Mouse (Mus musculus) stomach, embryonic 15.5 days (tissue): ENCODE data around the gene C1qa. TPM values are rescaled to one million over a fixed set of nuclear protein-coding genes. Genes with fewer than 3 reads are reported as not detected.

Experiments used
- ATAC-seq: fragments of 200-750 bp; cut with Nextera tagmentation; 2 replicates; pipeline ENCODE4 v1.8.0; 2017; ENCODE audit warnings: low read depth, moderate number of reproducible peaks, moderate TSS enrichment; ENCODE audit not compliant: insufficient read depth, low FRiP score
- H3K27ac ChIP-seq: fragments of 300-500 bp; sonication (generic); 2 replicates; pipeline ENCODE4 v1.5.1; 2015; ENCODE audit warnings: mild to moderate bottlenecking, inconsistent platforms
- H3K27me3 ChIP-seq: fragments of 300-500 bp; sonication (generic); replicated peaks from 2 replicates; pipeline ENCODE4 v1.6.1; 2015; ENCODE audit warnings: inconsistent platforms
- H3K36me3 ChIP-seq: fragments of 300-500 bp; sonication (generic); 2 replicates; pipeline ENCODE4 v1.6.1; 2015; ENCODE audit warnings: inconsistent platforms
- H3K4me1 ChIP-seq: fragments of 300-500 bp; sonication (generic); 2 replicates; pipeline ENCODE4 v1.6.1; 2015; ENCODE audit warnings: inconsistent platforms
- H3K4me2 ChIP-seq: fragments of 300-500 bp; sonication (generic); 2 replicates; pipeline ENCODE4 v1.6.1; 2015; ENCODE audit warnings: mild to moderate bottlenecking, inconsistent platforms
- H3K4me3 ChIP-seq: fragments of 300-500 bp; sonication (generic); replicated peaks from 2 replicates; pipeline ENCODE4 v1.5.1; 2015; ENCODE audit warnings: inconsistent platforms
- H3K9ac ChIP-seq: fragments of 300-500 bp; sonication (generic); 2 replicates; pipeline ENCODE4 v1.6.1; 2015; ENCODE audit warnings: inconsistent platforms
- H3K9me3 ChIP-seq: fragments of 300-500 bp; sonication (generic); 2 replicates; pipeline ENCODE4 v1.6.1; 2016; ENCODE audit warnings: inconsistent platforms
- WGBS: fragments of 180-500 bp; shearing (Covaris S2); methylation state at CpG from one replicate; pipeline ENCODE4 v1.1.7; 2015; 5-methylcytosine and 5-hydroxymethylcytosine counted together
- polyA plus RNA-seq: library from polyadenylated mRNA; unstranded; fragments of >200 nt; fragmentation: Nextera tagmentation; extraction: Ambion mirVana; gene quantifications from 2 replicates; pipeline ENCODE4 v1.2.1, GENCODE M21; 2015

C1qa gene
- polyA plus RNA-seq, result 54.3 and 70.7 TPM in 2 replicates

DNA sequence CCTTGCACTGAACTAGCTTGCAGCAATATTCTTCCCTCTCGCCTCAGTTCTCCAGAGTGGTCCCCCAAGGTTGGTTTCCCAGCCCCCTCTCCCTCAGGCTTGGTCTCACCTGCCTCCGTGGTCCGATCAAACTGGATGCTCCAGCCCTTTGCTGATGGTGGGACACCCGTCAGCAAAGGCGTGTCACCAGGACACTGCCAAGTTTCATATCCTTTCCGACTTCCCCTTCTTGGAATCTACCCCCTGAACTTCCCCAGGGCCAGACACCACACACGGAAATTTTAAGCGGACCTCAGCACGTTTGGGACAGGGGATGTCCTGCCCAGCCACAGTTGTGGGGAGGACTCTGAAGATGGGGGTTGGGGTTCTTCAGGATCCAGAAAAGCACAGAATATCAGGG lies at the start of gene C1qa:
C1qa (minus strand) TSS at position 167 of the 400 bp plus-strand sequence.
- Histone ChIP-seq H3K4me3 (no peak within 1 kb of the TSS), H3K27ac (peak within 1 kb of the TSS; percentile 55; the same call in 1 of the 2 replicates)
- 58% methylated on average over 9 of the region's 9 CpGs for WGBS

DNA sequence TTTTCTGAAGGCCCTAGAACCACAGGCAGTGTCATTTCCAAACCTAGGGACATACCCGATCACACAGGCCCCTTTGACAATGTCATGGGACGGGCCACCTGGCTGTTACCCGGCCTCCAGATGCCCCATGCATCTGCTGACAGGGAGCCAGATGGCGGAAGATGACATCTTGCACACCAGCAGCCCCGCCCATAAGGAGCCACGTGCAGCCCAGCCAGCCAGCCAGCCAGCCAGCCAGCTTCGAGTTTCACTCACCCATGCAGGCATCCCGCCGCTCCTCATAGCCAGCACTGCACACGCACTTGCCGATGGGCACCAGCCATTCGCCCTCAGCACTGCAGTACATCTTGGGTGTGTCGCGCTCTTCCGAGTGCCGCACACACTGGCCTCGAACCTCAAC lies 46.8 kb upstream of the C1qa start:
- Histone ChIP-seq H3K9me3 (no peaks in the 10 kb centered on the region), H3K36me3 (no peaks in the 10 kb centered on the region), H3K27me3 (peaks cover 21% of the 10 kb centered on the region; the same call in 1 of the 2 replicates), H3K4me3 (no peak overlapping the region), H3K27ac (no peak overlapping the region), H3K4me1 (peaks cover 8% of the 10 kb centered on the region; the same call in 1 of the 2 replicates), H3K4me2 (no peak overlapping the region), H3K9ac (no peak overlapping the region)
- 66% methylated on average over 17 of the region's 17 CpGs for WGBS
- ATAC-seq, result no peak

More for the DNA sequence above, at the start of gene C1qa:
- Histone ChIP-seq H3K9ac (no peak within 1 kb of the TSS), H3K9me3 (no peaks in the 10 kb centered on the region), H3K27me3 (peaks cover 13% of the 10 kb centered on the region), H3K4me2 (no peak within 1 kb of the TSS), H3K36me3 (no peaks in the 10 kb centered on the region), H3K4me1 (peaks cover 19% of the 10 kb centered on the region; the same call in 1 of the 2 replicates)
- no peak for ATAC-seq

- H3K27ac ChIP-seq, result no peak overlapping the region
- no peaks in the 10 kb centered on the region for H3K36me3 ChIP-seq
- peaks cover 8% of the 10 kb centered on the region; the same call in 1 of the 2 replicates for H3K4me1 ChIP-seq
- peaks cover 21% of the 10 kb centered on the region; the same call in 1 of the 2 replicates for H3K27me3 ChIP-seq
- no peak overlapping the region for H3K4me2 ChIP-seq
- ATAC-seq, result no peak
- H3K4me3 ChIP-seq, result no peak overlapping the region
- WGBS, result 76% methylated on average over 11 of the region's 11 CpGs
- no peak overlapping the region for H3K9ac ChIP-seq
- no peaks in the 10 kb centered on the region for H3K9me3 ChIP-seq
Observed at GRCm38 (mm10) chr4:136944558-136945350, 46.2 kb upstream of the C1qa start.

DNA sequence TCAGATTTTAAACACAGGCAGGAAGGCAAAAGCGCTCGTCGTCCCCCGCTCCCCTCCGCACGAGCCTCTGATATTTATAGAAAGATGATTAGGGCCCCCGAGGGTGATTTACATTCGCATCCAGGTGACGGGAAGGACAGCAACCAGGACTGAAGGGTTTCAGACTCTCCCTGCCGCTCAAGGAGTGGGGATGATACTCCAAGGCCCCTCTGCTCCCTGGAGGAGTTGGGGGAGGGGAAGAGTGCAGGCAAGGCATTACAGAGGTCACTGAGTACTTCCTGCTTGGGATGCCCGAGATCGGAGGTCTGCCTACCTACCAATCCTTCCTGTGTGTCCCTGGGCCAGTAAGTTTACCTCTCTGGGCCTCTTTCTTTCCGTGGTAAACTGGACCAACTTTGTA lies 44.6 kb upstream of the C1qa start:
- peaks cover 17% of the 10 kb centered on the region; the same call in 1 of the 2 replicates for H3K27me3 ChIP-seq
- no peak overlapping the region for H3K4me2 ChIP-seq
- H3K36me3 ChIP-seq, result no peaks in the 10 kb centered on the region
- peaks cover 5% of the 10 kb centered on the region; the same call in 1 of the 2 replicates for H3K4me1 ChIP-seq
- no peak overlapping the region for H3K4me3 ChIP-seq
- no peak for ATAC-seq
- no peak overlapping the region for H3K27ac ChIP-seq
- no peak overlapping the region for H3K9ac ChIP-seq
- H3K9me3 ChIP-seq, result no peaks in the 10 kb centered on the region
- WGBS, result 18% methylated on average over 13 of the region's 13 CpGs

DNA sequence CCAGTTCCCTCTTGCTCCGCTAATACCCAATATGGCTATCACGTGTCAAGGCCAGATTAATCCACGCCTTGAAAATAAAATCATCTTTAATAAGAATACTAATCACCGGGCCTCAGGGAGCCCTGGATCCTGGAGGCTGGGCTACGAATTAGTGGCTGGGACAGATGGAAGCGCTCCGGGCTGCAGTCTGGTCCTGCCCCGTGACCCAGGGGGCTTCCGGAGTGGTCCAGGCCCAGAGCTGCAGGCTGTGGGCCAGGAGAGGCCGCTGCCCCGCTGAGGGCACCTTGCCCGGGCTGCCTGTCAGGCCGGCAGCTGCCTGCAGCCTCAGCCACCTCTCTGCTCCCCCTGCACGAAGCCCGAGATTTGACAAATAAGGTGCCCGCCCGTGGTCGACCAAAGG lies 44.2 kb upstream of the C1qa start:
- Histone ChIP-seq H3K27ac (no peak overlapping the region), H3K27me3 (peaks cover 17% of the 10 kb centered on the region; the same call in 1 of the 2 replicates), H3K4me1 (peaks cover 5% of the 10 kb centered on the region; the same call in 1 of the 2 replicates), H3K36me3 (no peaks in the 10 kb centered on the region), H3K4me2 (no peak overlapping the region), H3K9ac (no peak overlapping the region), H3K4me3 (no peak overlapping the region), H3K9me3 (no peaks in the 10 kb centered on the region)
- no peak for ATAC-seq
- WGBS, result 15% methylated on average over 18 of the region's 18 CpGs

- Histone ChIP-seq H3K4me2 (no peak overlapping the region), H3K27me3 (peaks cover 9% of the 10 kb centered on the region; the same call in 1 of the 2 replicates), H3K4me1 (peaks cover 12% of the 10 kb centered on the region), H3K36me3 (no peaks in the 10 kb centered on the region), H3K4me3 (no peak overlapping the region), H3K9me3 (no peaks in the 10 kb centered on the region), H3K27ac (no peak overlapping the region), H3K9ac (no peak overlapping the region)
- no peak for ATAC-seq
- 84% methylated on average over 5 of the region's 5 CpGs for WGBS
Observed at GRCm38 (mm10) chr4:136937935-136938334, 39.3 kb upstream of the C1qa start.

DNA sequence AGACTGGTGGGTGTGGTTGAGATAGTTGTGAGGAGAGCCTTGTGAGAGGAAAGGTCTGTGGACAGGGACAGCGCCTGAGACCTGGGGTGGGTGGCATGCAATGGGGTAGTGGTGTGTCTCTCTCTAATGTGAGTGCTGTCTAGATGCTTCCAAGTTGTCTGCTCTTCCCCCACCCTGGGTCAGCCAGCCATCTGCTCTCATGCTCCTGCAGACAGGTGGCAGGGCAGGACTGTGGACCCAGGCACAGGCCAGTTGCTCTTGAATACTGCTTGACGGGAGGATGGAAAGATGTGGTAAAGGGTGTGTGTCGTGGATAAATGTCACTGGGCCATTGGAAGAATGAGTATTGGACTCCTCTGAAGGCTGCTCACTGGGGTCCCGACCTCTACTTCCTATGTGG lies 38.7 kb upstream of the C1qa start:
- Histone ChIP-seq H3K36me3 (no peaks in the 10 kb centered on the region), H3K4me2 (no peak overlapping the region), H3K4me1 (peaks cover 6% of the 10 kb centered on the region), H3K9ac (no peak overlapping the region), H3K27me3 (peaks cover 7% of the 10 kb centered on the region; the same call in 1 of the 2 replicates), H3K4me3 (no peak overlapping the region), H3K9me3 (no peaks in the 10 kb centered on the region), H3K27ac (no peak overlapping the region)
- no peak for ATAC-seq
- WGBS, result 62% methylated on average over 4 of the region's 4 CpGs

- Histone ChIP-seq H3K36me3 (no peaks in the 10 kb centered on the region), H3K9me3 (no peaks in the 10 kb centered on the region), H3K4me2 (no peak overlapping the region), H3K27ac (no peak overlapping the region), H3K4me1 (peaks cover 6% of the 10 kb centered on the region), H3K4me3 (no peak overlapping the region), H3K27me3 (0 out of 2 replicates have a peak, but pooled peaks cover 3% of the 10 kb centered on the region), H3K9ac (no peak overlapping the region)
- ATAC-seq, result 0 out of 2 replicates have a peak, but pooled peaks have one; percentile 28
- WGBS, result 42% methylated on average over 18 of the region's 18 CpGs
Observed at GRCm38 (mm10) chr4:136934746-136935613, 36.4 kb upstream of the C1qa start.

- H3K9ac ChIP-seq, result no peak overlapping the region
- peaks cover 12% of the 10 kb centered on the region; the same call in 1 of the 2 replicates for H3K27me3 ChIP-seq
- 86% methylated on average over 8 of the region's 8 CpGs for WGBS
- no peak overlapping the region for H3K27ac ChIP-seq
- ATAC-seq, result peak; percentile 47
- H3K36me3 ChIP-seq, result no peaks in the 10 kb centered on the region
- H3K9me3 ChIP-seq, result no peaks in the 10 kb centered on the region
- H3K4me3 ChIP-seq, result no peak overlapping the region
- peaks cover 6% of the 10 kb centered on the region for H3K4me1 ChIP-seq
- H3K4me2 ChIP-seq, result no peak overlapping the region
Observed at GRCm38 (mm10) chr4:136930474-136930873, 31.9 kb upstream of the C1qa start.

DNA sequence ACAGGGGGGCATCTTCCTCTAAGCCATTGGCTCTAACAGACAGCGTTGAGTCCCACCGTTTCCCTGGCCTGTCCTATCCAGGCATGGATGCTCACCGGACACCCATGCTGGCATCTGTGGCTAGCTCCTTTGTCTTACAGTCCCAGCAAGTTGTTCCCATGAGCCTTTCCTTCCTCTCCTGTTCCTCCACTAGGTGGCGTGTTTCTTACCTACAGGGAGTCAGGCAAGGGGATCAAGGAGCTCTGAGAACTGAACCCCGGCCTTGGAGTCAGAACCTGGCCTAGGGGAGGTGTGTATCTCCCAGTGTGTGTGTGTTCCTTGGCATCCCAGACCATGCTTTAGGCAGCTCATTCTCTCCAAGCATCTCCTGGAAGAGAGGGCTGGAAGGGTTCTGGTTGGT lies 30.3 kb upstream of the C1qa start:
- no peaks in the 10 kb centered on the region for H3K36me3 ChIP-seq

GRCm38 (mm10) chr4:136925804-136926203 lies 27.2 kb upstream of the C1qa start:
- Histone ChIP-seq H3K4me3 (no peak overlapping the region), H3K4me1 (no peaks in the 10 kb centered on the region), H3K9ac (no peak overlapping the region), H3K27me3 (peaks cover 12% of the 10 kb centered on the region; the same call in 1 of the 2 replicates), H3K27ac (no peak overlapping the region), H3K36me3 (no peaks in the 10 kb centered on the region), H3K9me3 (no peaks in the 10 kb centered on the region), H3K4me2 (no peak overlapping the region)
- 28% methylated on average over 15 of the region's 15 CpGs for WGBS
- ATAC-seq, result no peak

More for the DNA sequence above, 30.3 kb upstream of the C1qa start:
- Histone ChIP-seq H3K27ac (no peak overlapping the region), H3K9ac (no peak overlapping the region), H3K4me2 (no peak overlapping the region), H3K4me1 (no peaks in the 10 kb centered on the region), H3K4me3 (no peak overlapping the region), H3K27me3 (peaks cover 12% of the 10 kb centered on the region; the same call in 1 of the 2 replicates), H3K9me3 (no peaks in the 10 kb centered on the region)
- ATAC-seq, result no peak
- 12% methylated on average over 5 of the region's 5 CpGs for WGBS
